Mouse (Mus musculus): ENCODE measurements around the gene Ago4.
"Not testable (repeated sequence)": the region's sequence is repeated elsewhere in the genome, so short reads cannot be mapped to it uniquely, and the experiment has no call there.

Ago4 gene

GRCm38 (mm10) chr4:126532827-126533728, at the start of gene Ago4:
Gene Ago4 (minus strand): TSS chr4:126533472.
- DNase-seq: peak; percentile 67

GRCm38 (mm10) chr4:126579077-126579476, 45.8 kb upstream of the Ago4 start:
- no peak for DNase-seq

- DNase-seq: no peak
Measured at GRCm38 (mm10) chr4:126577920-126578319, 44.6 kb upstream of the Ago4 start.

- DNase-seq: no peak
Measured at GRCm38 (mm10) chr4:126576281-126576680, 43.0 kb upstream of the Ago4 start.

GRCm38 (mm10) chr4:126569783-126570182, 36.5 kb upstream of the Ago4 start:
- no peak for DNase-seq

- DNase-seq: no peak
Measured at GRCm38 (mm10) chr4:126567243-126567642, 34.0 kb upstream of the Ago4 start.

GRCm38 (mm10) chr4:126563798-126564197, 30.5 kb upstream of the Ago4 start:
- no peak for DNase-seq

GRCm38 (mm10) chr4:126556809-126557711, 23.8 kb upstream of the Ago4 start, which contains the start of gene Clspn:
Gene Clspn (plus strand): TSS chr4:126556935.
- peak; percentile 93 for DNase-seq

GRCm38 (mm10) chr4:126554462-126554861, 21.2 kb upstream of the Ago4 start:
- peak; percentile 46 for DNase-seq

GRCm38 (mm10) chr4:126553685-126554084, 20.4 kb upstream of the Ago4 start:
- DNase-seq: no peak

GRCm38 (mm10) chr4:126553105-126553504, 19.8 kb upstream of the Ago4 start:
- DNase-seq: no peak

- DNase-seq: no peak
Measured at GRCm38 (mm10) chr4:126552136-126552535, 18.9 kb upstream of the Ago4 start.

- no peak for DNase-seq
Measured at GRCm38 (mm10) chr4:126546183-126546582, 12.9 kb upstream of the Ago4 start.

GRCm38 (mm10) chr4:126545703-126546102, 12.4 kb upstream of the Ago4 start:
- DNase-seq: no peak

GRCm38 (mm10) chr4:126545016-126545415, 11.7 kb upstream of the Ago4 start:
- no peak for DNase-seq

GRCm38 (mm10) chr4:126542838-126543237, 9.6 kb upstream of the Ago4 start:
- DNase-seq: no peak

GRCm38 (mm10) chr4:126540487-126541071, 7.3 kb upstream of the Ago4 start:
- DNase-seq: no peak

- peak; percentile 43 for DNase-seq
Measured at GRCm38 (mm10) chr4:126536865-126537264, 3.6 kb upstream of the Ago4 start.

- not testable (repeated sequence) for DNase-seq
Measured at GRCm38 (mm10) chr4:126535631-126536030, 2.4 kb upstream of the Ago4 start.

GRCm38 (mm10) chr4:126533729-126534070, 428 bp upstream of the Ago4 start:
- no peak for DNase-seq

- no peak for DNase-seq
Measured at GRCm38 (mm10) chr4:126532292-126532691, 980 bp downstream of the Ago4 start.

- DNase-seq: no peak
Measured at GRCm38 (mm10) chr4:126526828-126527227, 6.4 kb downstream of the Ago4 start.

GRCm38 (mm10) chr4:126526164-126526563, 7.1 kb downstream of the Ago4 start:
- peak; percentile 42 for DNase-seq
